Mouse (Mus musculus): ENCODE measurements at regions not wholly inside any gene's neighbourhood (a gene's known extent, or its start where the extent isn't known, plus 50 kb on each side); places are given as distances from the start of the nearest gene placed in this dataset.

- ATAC-seq = no peak
- Histone ChIP-seq H3K27me3 (no peaks in the 10 kb centered on the region), H3K4me3 (replicated peaks) (no peak overlapping the region), H3K36me3 (no peaks in the 10 kb centered on the region), H3K9me3 (no peaks in the 10 kb centered on the region), H3K9ac (replicated peaks) (no peak overlapping the region), H3K27ac (no peak overlapping the region), H3K4me1 (replicated peaks) (no peaks in the 10 kb centered on the region), H3K4me2 (replicated peaks) (no peak overlapping the region)
- 32% methylated on average over 4 of the region's 4 CpGs for WGBS
Observed at GRCm38 (mm10) chr6:7120136-7120535, 164.3 kb downstream of the Sdhaf3 start.

GRCm38 (mm10) chr6:7133042-7133441 lies 177.2 kb downstream of the Sdhaf3 start:
- Histone ChIP-seq H3K36me3 (no peaks in the 10 kb centered on the region), H3K27me3 (no peaks in the 10 kb centered on the region), H3K4me3 (replicated peaks) (no peak overlapping the region), H3K9me3 (no peaks in the 10 kb centered on the region), H3K27ac (no peak overlapping the region), H3K4me2 (replicated peaks) (no peak overlapping the region), H3K4me1 (replicated peaks) (no peaks in the 10 kb centered on the region), H3K9ac (replicated peaks) (no peak overlapping the region)
- WGBS = 95% methylated on average over 2 of the region's 11 CpGs
- no peak for ATAC-seq

GRCm38 (mm10) chr6:7134062-7134461 lies 178.3 kb downstream of the Sdhaf3 start:
- no peaks in the 10 kb centered on the region for H3K36me3 ChIP-seq
- H3K9ac ChIP-seq (replicated peaks) = no peak overlapping the region
- H3K9me3 ChIP-seq = no peaks in the 10 kb centered on the region
- no peak for ATAC-seq
- H3K27me3 ChIP-seq = no peaks in the 10 kb centered on the region
- H3K27ac ChIP-seq = no peak overlapping the region
- no peak overlapping the region for H3K4me3 ChIP-seq (replicated peaks)
- no peaks in the 10 kb centered on the region for H3K4me1 ChIP-seq (replicated peaks)
- 93% methylated on average over 4 of the region's 4 CpGs for WGBS
- no peak overlapping the region for H3K4me2 ChIP-seq (replicated peaks)

- Histone ChIP-seq H3K9ac (replicated peaks) (no peak overlapping the region), H3K27ac (no peak overlapping the region), H3K4me2 (replicated peaks) (no peak overlapping the region), H3K4me1 (replicated peaks) (no peaks in the 10 kb centered on the region), H3K4me3 (replicated peaks) (no peak overlapping the region), H3K27me3 (no peaks in the 10 kb centered on the region), H3K36me3 (no peaks in the 10 kb centered on the region), H3K9me3 (no peaks in the 10 kb centered on the region)
- no peak for ATAC-seq
- WGBS = 96% methylated on average over 1 of the region's 1 CpGs
Observed at GRCm38 (mm10) chr6:7134888-7135287, 179.1 kb downstream of the Sdhaf3 start.

GRCm38 (mm10) chr6:7181711-7182110 lies 225.9 kb downstream of the Sdhaf3 start:
- WGBS = 83% methylated on average over 2 of the region's 2 CpGs
- Histone ChIP-seq H3K27ac (no peak overlapping the region), H3K27me3 (no peaks in the 10 kb centered on the region), H3K4me2 (replicated peaks) (no peak overlapping the region), H3K9ac (replicated peaks) (no peak overlapping the region), H3K9me3 (no peaks in the 10 kb centered on the region), H3K36me3 (no peaks in the 10 kb centered on the region), H3K4me1 (replicated peaks) (no peaks in the 10 kb centered on the region), H3K4me3 (replicated peaks) (no peak overlapping the region)
- ATAC-seq = no peak

- Histone ChIP-seq H3K36me3 (no peaks in the 10 kb centered on the region), H3K4me2 (replicated peaks) (no peak overlapping the region), H3K9me3 (no peaks in the 10 kb centered on the region), H3K4me3 (replicated peaks) (no peak overlapping the region), H3K4me1 (replicated peaks) (no peaks in the 10 kb centered on the region), H3K9ac (replicated peaks) (no peak overlapping the region), H3K27me3 (no peaks in the 10 kb centered on the region), H3K27ac (no peak overlapping the region)
- no peak for ATAC-seq
- 71% methylated on average over 8 of the region's 8 CpGs for WGBS
Observed at GRCm38 (mm10) chr6:7199046-7199599, 243.3 kb downstream of the Sdhaf3 start.

- Histone ChIP-seq H3K4me3 (replicated peaks) (no peak overlapping the region), H3K27me3 (no peaks in the 10 kb centered on the region), H3K27ac (no peak overlapping the region), H3K4me1 (replicated peaks) (no peaks in the 10 kb centered on the region), H3K9me3 (no peaks in the 10 kb centered on the region), H3K4me2 (replicated peaks) (no peak overlapping the region), H3K9ac (replicated peaks) (no peak overlapping the region), H3K36me3 (no peaks in the 10 kb centered on the region)
- WGBS = 66% methylated on average over 4 of the region's 4 CpGs
- ATAC-seq = no peak
Observed at GRCm38 (mm10) chr6:7215880-7216279, 260.1 kb downstream of the Sdhaf3 start.

- Histone ChIP-seq H3K4me2 (replicated peaks) (no peak overlapping the region), H3K36me3 (no peaks in the 10 kb centered on the region), H3K27ac (no peak overlapping the region), H3K9ac (replicated peaks) (no peak overlapping the region), H3K9me3 (no peaks in the 10 kb centered on the region), H3K4me1 (replicated peaks) (no peaks in the 10 kb centered on the region), H3K27me3 (no peaks in the 10 kb centered on the region), H3K4me3 (replicated peaks) (no peak overlapping the region)
- 72% methylated on average over 7 of the region's 7 CpGs for WGBS
- ATAC-seq = no peak
Observed at GRCm38 (mm10) chr6:7252286-7252685, 296.5 kb downstream of the Sdhaf3 start.

GRCm38 (mm10) chr6:7277431-7277830 lies 277.2 kb upstream of the Tac1 start:
- Histone ChIP-seq H3K27me3 (no peaks in the 10 kb centered on the region), H3K9ac (replicated peaks) (no peak overlapping the region), H3K4me3 (replicated peaks) (no peak overlapping the region), H3K9me3 (no peaks in the 10 kb centered on the region), H3K27ac (no peak overlapping the region), H3K36me3 (no peaks in the 10 kb centered on the region), H3K4me1 (replicated peaks) (no peaks in the 10 kb centered on the region), H3K4me2 (replicated peaks) (no peak overlapping the region)
- ATAC-seq = no peak
- 57% methylated on average over 4 of the region's 4 CpGs for WGBS

- H3K9ac ChIP-seq (replicated peaks) = no peak overlapping the region
- no peak overlapping the region for H3K4me3 ChIP-seq (replicated peaks)
- H3K36me3 ChIP-seq = no peaks in the 10 kb centered on the region
- no peaks in the 10 kb centered on the region for H3K4me1 ChIP-seq (replicated peaks)
- H3K9me3 ChIP-seq = no peaks in the 10 kb centered on the region
- no peak overlapping the region for H3K4me2 ChIP-seq (replicated peaks)
- 91% methylated on average over 1 of the region's 1 CpGs for WGBS
- H3K27me3 ChIP-seq = no peaks in the 10 kb centered on the region
- no peak overlapping the region for H3K27ac ChIP-seq
- no peak for ATAC-seq
Observed at GRCm38 (mm10) chr6:7306956-7307355, 247.7 kb upstream of the Tac1 start.

- no peaks in the 10 kb centered on the region for H3K36me3 ChIP-seq
- H3K4me2 ChIP-seq (replicated peaks) = no peak overlapping the region
- no peaks in the 10 kb centered on the region for H3K4me1 ChIP-seq (replicated peaks)
- no peak overlapping the region for H3K4me3 ChIP-seq (replicated peaks)
- no peaks in the 10 kb centered on the region for H3K27me3 ChIP-seq
- no peak for ATAC-seq
- no peaks in the 10 kb centered on the region for H3K9me3 ChIP-seq
- WGBS = 89% methylated on average over 3 of the region's 3 CpGs
- H3K9ac ChIP-seq (replicated peaks) = no peak overlapping the region
- no peak overlapping the region for H3K27ac ChIP-seq
Observed at GRCm38 (mm10) chr6:7313496-7313895, 241.2 kb upstream of the Tac1 start.

- WGBS = 31% methylated on average over 4 of the region's 4 CpGs
- ATAC-seq = peak; percentile 69; the same call in 1 of the 2 replicates
Observed at GRCm38 (mm10) chr6:7326974-7327373, 227.7 kb upstream of the Tac1 start.

GRCm38 (mm10) chr6:7356634-7357033 lies 198.0 kb upstream of the Tac1 start:
- Histone ChIP-seq H3K4me1 (replicated peaks) (no peaks in the 10 kb centered on the region), H3K4me3 (replicated peaks) (no peak overlapping the region), H3K27ac (no peak overlapping the region), H3K27me3 (no peaks in the 10 kb centered on the region), H3K9ac (replicated peaks) (no peak overlapping the region), H3K4me2 (replicated peaks) (no peak overlapping the region), H3K36me3 (no peaks in the 10 kb centered on the region), H3K9me3 (no peaks in the 10 kb centered on the region)
- ATAC-seq = no peak
- WGBS = 84% methylated on average over 2 of the region's 2 CpGs

More at GRCm38 (mm10) chr6:7326974-7327373, 227.7 kb upstream of the Tac1 start:
- H3K4me1 ChIP-seq (replicated peaks) = no peaks in the 10 kb centered on the region
- no peaks in the 10 kb centered on the region for H3K27me3 ChIP-seq
- H3K4me3 ChIP-seq (replicated peaks) = no peak overlapping the region
- no peaks in the 10 kb centered on the region for H3K36me3 ChIP-seq
- H3K9ac ChIP-seq (replicated peaks) = no peak overlapping the region
- H3K27ac ChIP-seq = no peak overlapping the region
- H3K4me2 ChIP-seq (replicated peaks) = no peak overlapping the region
- no peaks in the 10 kb centered on the region for H3K9me3 ChIP-seq

Data from midbrain, embryonic 13.5 days (tissue).